Mouse (Mus musculus): ENCODE measurements around the gene Numb. TPM values are rescaled to one million over a fixed set of nuclear protein-coding genes. Genes with fewer than 3 reads are reported as not detected.
A peak's percentile ranks its signal among the peaks of the same experiment; 100 is the strongest.
"Not testable (repeated sequence)": the region's sequence is repeated elsewhere in the genome, so short reads cannot be mapped to it uniquely, and the experiment has no call there.

Numb gene
- total RNA-seq, 2 experiments from 2014 or later, result 29.5 to 36.3 TPM

- no peak for DNase-seq (ENCODE audit: low spot score)
- intact Hi-C loops (cut with DNase I), result no loop called here
Observed at GRCm38 (mm10) chr12:83924332-83924731, 2.6 kb upstream of the Numb start.

- DNase-seq (ENCODE audit: low spot score), result no peak
- intact Hi-C loops (cut with DNase I), result no loop called here
Observed at GRCm38 (mm10) chr12:83923486-83923859, 1.7 kb upstream of the Numb start.

- intact Hi-C loops (cut with DNase I), result no loop called here
Observed at GRCm38 (mm10) chr12:83922724-83923485, 1.2 kb upstream of the Numb start.

GRCm38 (mm10) chr12:83920721-83921441, 853 bp downstream of the Numb start:
- DNase-seq (ENCODE audit: low spot score), result peak; percentile 4
- intact Hi-C loops (cut with DNase I), result loop anchor here (2.0 kb wide), 1 partner anchor 30 kb away; the partner anchor contains the start of gene Riox1

More at GRCm38 (mm10) chr12:83922724-83923485, 1.2 kb upstream of the Numb start:
- DNase-seq (ENCODE audit: low spot score), result no peak

GRCm38 (mm10) chr12:83916884-83917283, 4.8 kb downstream of the Numb start:
- intact Hi-C loops (cut with DNase I), result loop anchor here (5.0 kb wide), 1 partner anchor 45 kb away; no protein-coding TSS in a partner anchor

GRCm38 (mm10) chr12:83914797-83915196, 6.9 kb downstream of the Numb start:
- intact Hi-C loops (cut with DNase I), result loop anchor here (5.0 kb wide), 1 partner anchor 42 kb away; no protein-coding TSS in a partner anchor
- DNase-seq (ENCODE audit: low spot score), result no peak

More at GRCm38 (mm10) chr12:83916884-83917283, 4.8 kb downstream of the Numb start:
- no peak for DNase-seq (ENCODE audit: low spot score)

- DNase-seq (ENCODE audit: low spot score), result no peak
- intact Hi-C loops (cut with DNase I), result no loop called here
Observed at GRCm38 (mm10) chr12:83914202-83914740, 7.5 kb downstream of the Numb start.

- intact Hi-C loops (cut with DNase I), result no loop called here
- DNase-seq (ENCODE audit: low spot score), result no peak
Observed at GRCm38 (mm10) chr12:83910451-83910850, 11.3 kb downstream of the Numb start.

- intact Hi-C loops (cut with DNase I), result no loop called here
- no peak for DNase-seq (ENCODE audit: low spot score)
Observed at GRCm38 (mm10) chr12:83892926-83893325, 28.8 kb downstream of the Numb start.

- DNase-seq (ENCODE audit: low spot score), result no peak
- intact Hi-C loops (cut with DNase I), result no loop called here
Observed at GRCm38 (mm10) chr12:83891278-83891677, 30.5 kb downstream of the Numb start.

- DNase-seq (ENCODE audit: low spot score), result no peak
- intact Hi-C loops (cut with DNase I), result no loop called here
Observed at GRCm38 (mm10) chr12:83889128-83889527, 32.6 kb downstream of the Numb start.

- intact Hi-C loops (cut with DNase I), result no loop called here
- no peak for DNase-seq (ENCODE audit: low spot score)
Observed at GRCm38 (mm10) chr12:83885516-83886285, 36.0 kb downstream of the Numb start.

- DNase-seq (ENCODE audit: low spot score); intact Hi-C loops (cut with DNase I): not testable (repeated sequence)
Observed at GRCm38 (mm10) chr12:83885065-83885464, 36.7 kb downstream of the Numb start.

GRCm38 (mm10) chr12:83882503-83882902, 39.2 kb downstream of the Numb start:
- intact Hi-C loops (cut with DNase I), result no loop called here
- no peak for DNase-seq (ENCODE audit: low spot score)

GRCm38 (mm10) chr12:83882088-83882487, 39.6 kb downstream of the Numb start:
- intact Hi-C loops (cut with DNase I), result no loop called here
- DNase-seq (ENCODE audit: low spot score), result no peak

- intact Hi-C loops (cut with DNase I), result no loop called here
- no peak for DNase-seq (ENCODE audit: low spot score)
Observed at GRCm38 (mm10) chr12:83880913-83881312, 40.8 kb downstream of the Numb start.

- no peak for DNase-seq (ENCODE audit: low spot score)
- intact Hi-C loops (cut with DNase I), result no loop called here
Observed at GRCm38 (mm10) chr12:83875097-83875496, 46.6 kb downstream of the Numb start.

- intact Hi-C loops (cut with DNase I), result loop anchor here (5.0 kb wide), 1 partner anchor 43 kb away; no protein-coding TSS in a partner anchor
- no peak for DNase-seq (ENCODE audit: low spot score)
Observed at GRCm38 (mm10) chr12:83874597-83874996, 47.1 kb downstream of the Numb start.

GRCm38 (mm10) chr12:83864501-83864900, 57.2 kb downstream of the Numb start:
- no peak for DNase-seq (ENCODE audit: low spot score)
- intact Hi-C loops (cut with DNase I), result no loop called here

GRCm38 (mm10) chr12:83861880-83862279, 59.9 kb downstream of the Numb start:
- intact Hi-C loops (cut with DNase I), result no loop called here

More at GRCm38 (mm10) chr12:83861880-83862279, 59.9 kb downstream of the Numb start:
- no peak for DNase-seq (ENCODE audit: low spot score)
